Mouse (Mus musculus) gastrocnemius, postnatal 10 days (tissue): ENCODE results near the gene C2cd2. TPM values are rescaled to one million over a fixed set of nuclear protein-coding genes. Genes with fewer than 3 reads are reported as not detected.

Source experiments
- DNase-seq: peaks from one replicate; pipeline ENCODE4 v3.0.0; 2021; ENCODE audit warnings: mixed read lengths
- microRNA-seq, 2 experiments: library from miRNA; unstranded; fragments of <30 nt; microRNA quantifications; one replicate each; pipeline ENCODE4 v1.2.0; 2021
- total RNA-seq, 2 experiments: library from RNA; stranded (reverse); gene quantifications; 2 replicates each; pipeline ENCODE4 v1.2.3; 2021

C2cd2 gene
- total RNA-seq, 2 experiments from 2014 or later: 61.8 to 72.8 TPM

GRCm38 (mm10) chr16:97814060-97814459 lies 148.3 kb downstream of the C2cd2 start:
- no peak for DNase-seq

GRCm38 (mm10) chr16:97808881-97809280 lies 153.5 kb downstream of the C2cd2 start:
- no peak for DNase-seq

GRCm38 (mm10) chr16:97805646-97806045 lies 156.8 kb downstream of the C2cd2 start:
- DNase-seq: no peak

Small RNA genes lying within 50 kb of the gene (microRNA-seq; reads per million reads assigned to microRNA genes)
- 0 to 0.25 reads per million in 2 experiments for gene Mir6964

Other genes with a start within 250 kb of the C2cd2 start
- not detected for gene Ripk4, start 198.8 kb downstream of the C2cd2 start, total RNA-seq
- 1 to 10 TPM; 4.9 to 8.4 TPM for gene Prdm15, start 110.7 kb downstream of the C2cd2 start, total RNA-seq
- gene Zbtb21, start within 50 bp of the C2cd2 start, total RNA-seq: 10 to 100 TPM in 1 of 2 experiments, 1 to 10 TPM in 1; 7.9 to 10.4 TPM
- 1 to 10 TPM; 8.4 to 9.6 TPM for gene B230307C23Rik, start 34.7 kb upstream of the C2cd2 start, total RNA-seq
- gene A630089N07Rik, start 119.9 kb upstream of the C2cd2 start, total RNA-seq: 1 to 10 TPM; 4.6 to 7.8 TPM